Mouse (Mus musculus): ENCODE measurements at regions not wholly inside any gene's neighbourhood (a gene's known extent, or its start where the extent isn't known, plus 50 kb on each side); places are given as distances from the start of the nearest gene placed in this dataset.
"Not testable (repeated sequence)": the region's sequence is repeated elsewhere in the genome, so short reads cannot be mapped to it uniquely, and the experiment has no call there.

DNA sequence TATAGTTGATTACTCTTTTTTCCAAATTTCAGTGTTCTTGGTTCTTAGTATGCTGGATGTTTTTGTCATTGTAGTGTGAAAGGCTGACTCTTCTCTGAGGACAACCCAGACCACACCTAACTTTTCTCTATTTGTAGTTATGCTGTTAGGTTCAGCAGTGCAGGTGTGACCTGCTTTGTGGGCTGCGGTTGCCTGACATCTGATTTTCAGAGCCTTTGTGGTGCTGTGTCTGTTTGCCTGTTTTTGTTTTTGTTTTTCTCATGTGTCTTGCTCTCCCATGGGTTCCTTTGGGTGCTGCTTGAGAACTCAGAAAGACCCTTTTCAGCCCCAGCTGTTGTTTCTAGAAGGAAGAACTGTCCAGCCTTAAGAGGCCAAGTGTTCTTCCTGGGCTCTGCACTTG is 52.0 kb upstream of the Trpm1 start:
- no peak for DNase-seq (ENCODE audit: low read depth, low spot score)

DNA sequence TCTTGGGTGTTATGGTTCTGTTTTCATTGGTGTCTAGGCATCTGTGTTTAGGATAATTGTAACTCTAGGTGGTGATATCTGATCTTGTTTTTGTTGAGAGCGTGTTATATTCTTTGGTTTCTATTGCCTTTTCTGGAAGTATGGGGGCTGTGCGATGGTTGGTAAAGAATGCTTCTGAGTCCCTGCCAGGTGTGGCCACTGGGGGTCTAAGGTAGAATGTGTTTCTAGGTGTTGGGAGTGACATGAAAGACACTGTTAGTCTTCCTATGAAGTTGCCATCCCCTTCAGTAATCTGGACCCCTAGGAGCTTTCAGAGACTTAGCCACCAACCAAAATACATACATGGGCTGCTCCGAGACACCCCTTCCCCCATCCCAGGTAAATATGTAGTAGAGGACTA is 54.0 kb upstream of the Trpm1 start:
- DNase-seq (ENCODE audit: low read depth, low spot score), result no peak

DNA sequence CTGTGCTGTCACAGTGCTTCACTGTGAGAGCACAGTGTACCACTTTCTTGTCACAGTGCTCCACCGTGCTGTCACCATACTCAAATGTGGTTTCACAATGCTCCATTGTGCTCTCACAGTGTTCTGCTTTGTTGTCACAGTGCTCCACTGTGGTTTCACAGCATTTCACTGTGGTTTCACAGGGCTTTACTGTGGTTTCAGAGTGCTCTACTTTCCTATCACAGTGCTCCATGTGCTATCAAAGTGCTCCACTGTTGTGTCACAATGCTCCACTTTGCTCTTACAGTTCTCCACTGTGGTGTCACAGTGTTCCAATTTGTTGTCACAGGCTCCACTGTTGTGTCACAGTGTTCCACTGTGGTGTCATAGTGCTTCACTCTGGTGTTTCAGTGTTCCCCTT is 63.6 kb upstream of the Trpm1 start:
- DNase-seq (ENCODE audit: low read depth, low spot score), result no peak

DNA sequence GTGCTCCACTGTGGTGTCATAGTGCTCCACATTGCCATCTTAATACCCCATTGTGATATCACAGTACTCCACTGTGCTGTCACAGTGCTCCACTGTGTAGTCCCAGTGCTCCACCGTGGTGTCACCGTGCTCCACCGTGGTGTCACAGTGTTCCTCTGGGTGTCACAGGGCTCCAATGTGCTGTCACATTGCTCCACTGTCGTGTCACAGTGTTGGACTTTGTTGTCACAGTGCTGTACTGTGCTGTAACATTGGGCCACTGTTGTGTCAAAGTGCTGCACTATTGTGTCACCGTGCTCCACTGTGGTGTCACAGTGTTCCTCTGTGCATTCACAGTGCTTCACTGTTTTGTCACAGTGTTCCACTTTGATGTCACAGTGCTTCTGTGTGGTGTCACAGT is 64.6 kb upstream of the Trpm1 start:
- no peak for DNase-seq (ENCODE audit: low read depth, low spot score)

DNA sequence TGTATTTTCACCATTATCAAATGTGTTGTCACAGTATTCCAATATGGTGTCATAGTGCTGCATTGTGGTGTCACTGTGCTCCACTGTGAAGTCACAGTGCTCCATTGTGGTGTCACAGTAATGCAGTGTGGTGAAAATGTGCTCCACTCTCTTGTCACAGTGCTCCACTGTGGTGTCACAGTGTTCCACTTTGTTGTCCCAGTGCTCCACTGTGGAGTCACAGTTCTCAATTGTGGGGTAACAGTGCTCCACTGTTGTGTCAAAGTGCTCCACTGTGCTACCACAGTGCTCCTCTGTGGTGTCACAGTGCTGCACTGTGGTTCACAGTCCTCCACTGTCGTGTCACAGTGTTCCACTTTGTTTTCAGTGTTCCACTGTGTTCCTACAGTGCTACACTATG is 69.7 kb upstream of the Trpm1 start:
- DNase-seq (ENCODE audit: low read depth, low spot score), result not testable (repeated sequence)

DNA sequence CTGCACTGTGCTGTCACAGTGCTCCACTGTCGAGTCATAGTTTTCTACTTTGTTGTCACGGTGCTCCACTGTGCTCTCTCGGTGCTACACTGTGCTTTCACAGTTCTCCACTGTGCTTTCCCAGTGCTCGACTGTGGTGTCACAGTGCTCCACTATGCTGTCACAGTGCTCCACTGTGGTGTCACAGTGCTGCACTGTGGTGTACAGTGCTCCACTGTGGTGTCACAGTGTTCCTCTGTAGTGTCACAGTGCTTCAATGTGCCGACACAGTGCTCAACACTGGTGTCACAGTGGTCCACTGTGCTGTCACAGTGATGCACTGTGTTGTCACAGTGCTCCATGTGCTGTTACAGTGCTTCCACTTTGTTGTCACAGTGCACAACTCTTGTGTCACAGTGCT is 71.0 kb upstream of the Trpm1 start:
- no peak for DNase-seq (ENCODE audit: low read depth, low spot score)

DNA sequence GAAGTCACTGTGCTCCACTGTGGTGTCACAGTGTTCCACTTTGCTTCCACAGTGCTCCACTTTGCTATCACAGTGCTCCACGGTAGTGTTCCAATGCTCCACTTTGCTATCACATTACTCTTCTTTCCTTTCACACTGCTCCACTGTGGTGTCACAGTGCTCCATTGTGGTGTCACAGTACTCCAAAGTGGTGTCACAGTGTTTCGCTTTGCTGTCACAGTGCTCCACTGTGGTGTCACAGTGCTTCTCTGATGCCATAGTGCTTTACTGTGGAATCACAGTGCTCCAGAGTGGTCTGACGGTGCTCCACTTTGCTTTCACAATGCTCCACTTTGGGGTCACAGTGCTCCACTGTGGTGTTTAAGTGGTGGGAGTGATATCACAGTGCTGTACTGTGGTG is 71.4 kb upstream of the Trpm1 start:
- no peak for DNase-seq (ENCODE audit: low read depth, low spot score)

DNA sequence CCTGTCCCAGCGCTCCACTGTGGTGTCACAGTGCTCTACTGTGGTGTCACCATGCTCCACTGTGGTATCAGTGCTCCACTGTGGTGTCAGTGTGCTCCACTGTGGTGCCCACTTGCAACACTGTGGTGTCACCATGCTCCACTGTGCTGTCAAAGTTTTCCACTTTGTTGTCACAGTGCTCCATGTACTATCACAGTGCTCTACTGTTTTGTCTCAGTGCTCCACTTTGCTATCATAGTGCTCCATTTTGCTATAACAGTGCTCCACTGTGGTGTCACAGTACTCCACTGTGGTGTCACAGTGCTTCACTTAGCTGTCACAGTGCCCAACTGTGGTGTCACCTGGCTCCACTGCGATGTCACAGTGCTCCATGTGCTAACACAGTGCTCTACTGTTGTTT is 72.0 kb upstream of the Trpm1 start:
- DNase-seq (ENCODE audit: low read depth, low spot score), result no peak

DNA sequence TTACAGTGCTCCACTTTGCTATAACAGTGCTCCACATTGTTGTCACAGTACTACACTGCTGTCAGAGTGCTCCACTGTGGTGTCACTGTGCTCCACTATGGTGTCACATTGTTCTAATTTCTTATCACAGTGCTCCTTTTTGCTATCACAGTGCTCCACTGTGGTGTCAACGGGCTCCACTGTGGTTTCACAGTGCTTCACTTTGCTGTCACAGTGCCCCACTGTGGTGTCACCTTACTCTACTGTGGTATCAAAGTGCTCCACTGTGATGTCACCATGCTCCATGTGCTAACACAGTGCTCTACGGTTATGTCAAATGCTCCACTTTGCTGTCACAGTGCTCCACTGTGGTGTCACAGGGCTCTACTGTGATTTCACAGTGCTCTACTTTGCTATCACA is 72.6 kb upstream of the Trpm1 start:
- no peak for DNase-seq (ENCODE audit: low read depth, low spot score)

DNA sequence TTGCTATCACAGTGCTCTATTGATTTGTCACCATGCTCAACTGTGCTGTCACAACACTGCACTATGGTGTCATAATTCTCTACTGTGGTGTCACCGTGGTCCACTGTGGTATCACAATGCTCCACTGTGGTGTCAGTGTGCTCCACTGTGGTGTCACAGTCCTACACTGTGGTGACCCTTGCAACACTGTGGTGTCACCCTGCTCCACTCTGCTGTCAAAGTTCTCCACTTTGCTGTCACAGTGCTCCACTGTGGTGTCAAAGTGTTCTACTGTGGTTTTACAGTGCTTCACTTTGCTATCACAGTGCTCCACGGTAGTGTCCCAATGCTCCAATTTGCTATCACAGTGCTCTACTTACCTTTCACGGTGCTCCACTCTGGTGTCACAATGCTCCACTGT is 74.3 kb upstream of the Trpm1 start:
- DNase-seq (ENCODE audit: low read depth, low spot score), result no peak

DNA sequence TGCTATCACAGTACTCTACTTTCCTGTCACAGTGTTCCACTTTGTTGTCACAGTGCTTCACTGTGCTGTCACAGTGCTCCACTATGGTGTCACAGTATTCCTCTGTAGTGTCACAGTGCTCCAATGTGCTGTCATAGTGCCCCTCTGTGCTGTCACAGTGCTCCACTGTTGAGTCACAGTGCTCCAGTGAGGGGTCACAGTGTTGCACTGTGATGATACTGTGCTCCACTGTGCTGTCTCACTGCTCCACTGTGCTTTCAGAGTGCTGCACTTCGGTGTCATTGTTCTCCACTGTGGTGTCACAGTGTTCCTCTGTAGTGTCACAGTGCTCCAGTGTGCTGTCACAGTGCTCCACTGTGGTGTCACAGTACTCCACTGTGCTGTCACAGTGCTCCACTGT is 75.0 kb upstream of the Trpm1 start:
- no peak for DNase-seq (ENCODE audit: low read depth, low spot score)

DNA sequence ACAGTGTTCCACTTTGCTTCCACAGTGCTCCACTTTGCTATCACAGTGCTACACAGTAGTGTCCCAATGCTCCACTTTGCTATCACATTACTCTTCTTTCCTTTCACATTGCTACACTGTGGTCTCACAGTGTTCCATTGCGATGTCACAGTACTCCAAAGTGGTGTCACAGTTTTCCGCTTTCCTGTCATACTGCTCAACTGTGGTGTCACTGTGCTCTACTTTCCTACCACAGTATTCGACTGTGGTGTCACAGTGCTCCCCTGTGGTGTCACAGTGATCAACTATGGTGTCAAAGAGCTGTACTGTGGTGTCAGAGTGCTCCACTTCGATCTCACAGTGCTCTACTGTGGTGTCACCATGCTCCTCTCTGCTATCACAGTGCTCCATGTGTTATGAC is 76.1 kb upstream of the Trpm1 start:
- DNase-seq (ENCODE audit: low read depth, low spot score), result no peak

DNA sequence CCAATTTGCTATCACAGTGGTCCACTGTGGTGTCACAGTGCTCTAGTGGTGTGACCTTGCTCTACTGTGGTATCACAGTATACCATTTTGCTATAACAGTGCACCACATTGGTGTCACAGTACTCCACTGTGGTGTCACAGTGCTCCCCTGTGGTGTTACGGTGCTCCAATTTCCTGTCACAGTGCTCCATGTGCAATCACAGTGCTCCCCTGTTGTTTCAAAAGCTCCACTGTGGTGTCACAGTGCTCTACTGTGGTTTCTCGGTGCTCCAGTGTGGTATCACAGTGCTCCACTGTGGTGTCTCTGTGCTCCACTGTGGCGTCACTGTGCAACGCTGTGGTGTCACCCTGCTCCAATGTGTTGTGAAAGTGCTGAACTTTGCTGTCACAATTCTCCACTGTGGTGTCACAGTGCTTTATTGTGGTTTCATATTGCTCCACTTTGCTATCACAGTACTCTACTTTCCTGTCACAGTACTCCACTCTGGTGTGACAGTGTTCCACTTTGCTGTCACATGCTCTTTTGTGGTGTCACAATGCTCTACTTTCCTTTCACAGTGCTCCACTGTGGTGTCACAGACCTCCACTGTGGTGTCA is 76.8 kb upstream of the Trpm1 start:
- DNase-seq (ENCODE audit: low read depth, low spot score), result no peak

DNA sequence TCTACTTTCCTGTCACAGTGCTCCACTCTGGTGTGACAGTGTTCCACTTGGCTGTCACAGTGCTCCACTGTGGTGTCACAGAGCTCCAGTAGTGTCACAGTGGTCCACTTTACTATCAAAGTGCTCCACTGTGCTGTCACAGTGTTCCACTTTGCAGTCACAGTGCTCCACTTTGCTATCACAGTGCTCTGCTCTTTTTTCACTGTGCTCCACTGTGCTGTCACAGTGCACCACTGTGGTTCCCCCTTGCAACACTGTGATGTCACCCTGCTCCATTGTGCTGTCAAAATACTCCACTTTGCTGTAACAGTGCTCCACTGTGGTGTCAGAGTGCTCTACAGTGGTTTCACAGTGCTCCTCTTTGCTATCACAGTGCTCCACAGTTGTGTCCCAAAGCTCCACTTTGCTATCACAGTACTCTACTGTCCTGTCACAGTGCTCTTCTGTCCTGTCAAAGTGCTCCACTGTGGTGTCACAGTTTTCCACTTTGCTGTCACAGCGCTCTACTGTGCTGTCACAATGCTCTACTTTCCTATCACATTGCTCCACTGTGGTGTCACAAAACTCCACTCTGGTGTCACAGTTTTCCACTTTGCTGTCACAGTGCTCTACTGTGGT is 77.8 kb upstream of the Trpm1 start:
- DNase-seq (ENCODE audit: low read depth, low spot score), result no peak

DNA sequence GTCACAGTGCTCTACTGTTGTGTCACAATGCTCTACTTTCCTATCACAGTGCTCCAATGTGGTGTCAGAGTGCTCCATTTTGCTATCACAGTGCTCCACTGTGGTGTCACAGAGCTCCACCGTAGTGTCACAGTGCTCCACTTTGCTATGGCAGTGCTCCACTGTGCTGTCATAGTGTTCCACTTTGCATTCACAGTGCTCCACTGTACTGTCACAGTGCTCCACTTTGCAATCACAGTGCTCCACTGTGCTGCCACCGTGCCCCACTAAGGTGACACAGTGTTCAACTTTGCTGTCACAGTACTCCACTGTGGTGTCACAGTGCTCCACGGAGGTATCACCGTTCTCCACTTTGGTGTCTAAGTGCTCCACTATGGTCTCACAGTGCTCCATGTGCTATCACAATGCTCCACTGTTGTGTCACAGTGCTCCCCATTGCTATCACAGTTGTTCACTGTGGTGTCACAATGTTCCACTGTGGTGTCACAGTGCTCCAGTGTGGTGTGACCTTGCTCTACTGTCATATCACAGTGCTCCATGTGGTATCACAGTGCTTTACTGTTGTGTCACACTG is 78.9 kb upstream of the Trpm1 start:
- DNase-seq (ENCODE audit: low read depth, low spot score), result no peak

DNA sequence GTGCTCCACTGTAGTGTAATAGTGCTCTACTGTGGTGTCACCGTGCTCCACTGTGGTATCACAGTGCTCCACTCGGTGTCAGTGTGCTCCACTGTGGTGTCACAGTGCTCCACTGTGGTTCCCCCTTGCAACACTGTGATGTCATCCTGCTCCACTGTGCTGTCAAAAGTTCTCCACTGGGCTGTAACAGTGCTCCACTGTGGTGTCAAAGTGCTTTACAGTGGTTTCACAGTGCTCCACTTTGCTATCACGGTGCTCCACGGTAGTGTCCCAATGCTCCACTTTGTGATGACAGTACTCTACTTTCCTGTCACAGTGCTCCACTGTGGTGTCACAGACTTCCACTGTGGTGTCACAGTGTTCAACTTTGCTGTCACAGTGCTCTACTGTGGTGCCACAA is 79.4 kb upstream of the Trpm1 start:
- DNase-seq (ENCODE audit: low read depth, low spot score), result no peak

DNA sequence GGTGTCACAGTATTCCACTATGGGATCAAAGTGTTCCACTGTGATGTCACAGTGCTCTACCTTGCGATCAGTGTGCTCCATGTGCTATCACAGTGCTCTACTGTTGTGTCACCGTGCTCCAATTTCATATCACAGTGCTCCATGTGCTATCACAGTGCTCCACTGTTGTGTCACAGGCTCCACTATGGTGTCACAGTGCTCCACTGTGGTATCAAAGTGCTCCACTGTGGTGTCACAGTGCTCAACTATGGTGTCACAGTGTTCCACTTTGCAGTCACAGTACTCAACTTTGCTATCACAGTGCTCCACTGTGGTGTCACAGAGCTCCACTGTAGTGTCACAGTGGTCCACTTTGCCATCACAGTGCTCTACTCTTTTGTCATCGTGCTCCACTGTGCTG is 79.9 kb upstream of the Trpm1 start:
- no peak for DNase-seq (ENCODE audit: low read depth, low spot score)

DNA sequence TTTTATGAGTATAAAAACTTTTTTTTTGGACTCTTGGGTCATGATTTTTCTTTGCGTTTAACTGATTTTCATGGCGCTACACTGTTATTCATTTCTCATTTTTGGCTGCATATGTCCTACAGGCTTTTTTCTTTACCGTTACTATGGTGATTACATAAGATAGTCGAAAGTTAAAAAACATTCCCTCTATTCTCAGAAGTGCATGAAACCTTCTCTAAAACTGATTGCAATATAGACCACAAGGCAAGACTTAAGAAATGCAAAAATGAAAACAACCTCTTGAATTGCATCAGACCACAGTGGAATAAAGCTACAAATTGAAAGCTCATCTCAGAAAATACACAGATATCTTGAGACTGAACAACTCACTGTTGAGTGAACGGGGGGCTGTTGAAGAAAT is 82.7 kb upstream of the Trpm1 start:
- DNase-seq (ENCODE audit: low read depth, low spot score), result no peak

DNA sequence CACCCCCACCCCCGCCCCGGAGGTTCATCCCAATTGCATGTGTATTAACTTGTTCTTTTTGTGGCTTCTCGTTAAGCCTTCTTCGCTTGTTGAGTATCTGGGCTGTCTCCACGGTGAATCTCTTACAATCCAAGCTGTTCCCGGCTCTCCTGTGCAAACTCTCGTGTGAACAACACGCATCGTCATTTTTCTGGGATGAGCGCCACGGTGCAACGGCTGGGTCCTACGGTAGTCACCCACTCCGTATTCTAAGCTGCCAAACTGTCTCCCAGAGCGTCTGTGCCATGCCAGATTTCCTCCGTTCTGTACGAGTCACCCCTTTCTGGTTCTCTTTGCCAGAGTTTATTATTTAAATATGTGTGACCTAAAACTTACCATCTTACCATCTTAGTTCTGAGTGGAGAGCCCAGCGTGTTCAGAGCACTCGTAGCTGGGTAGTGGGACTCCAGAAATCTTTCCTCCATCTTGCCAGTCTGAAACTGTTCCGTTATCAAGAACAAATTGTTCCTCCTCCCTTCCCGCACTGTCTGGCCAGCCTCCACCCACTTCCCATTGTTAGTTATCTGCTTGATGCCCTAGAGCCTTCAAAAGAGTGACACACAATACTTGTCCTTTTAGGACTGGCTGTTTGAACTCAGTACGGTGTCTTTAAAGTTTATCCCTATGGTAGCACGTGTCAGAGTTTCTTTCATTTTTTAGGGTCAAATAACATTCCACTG is 87.9 kb upstream of the Trpm1 start:
- no peak for DNase-seq (ENCODE audit: low read depth, low spot score)

DNA sequence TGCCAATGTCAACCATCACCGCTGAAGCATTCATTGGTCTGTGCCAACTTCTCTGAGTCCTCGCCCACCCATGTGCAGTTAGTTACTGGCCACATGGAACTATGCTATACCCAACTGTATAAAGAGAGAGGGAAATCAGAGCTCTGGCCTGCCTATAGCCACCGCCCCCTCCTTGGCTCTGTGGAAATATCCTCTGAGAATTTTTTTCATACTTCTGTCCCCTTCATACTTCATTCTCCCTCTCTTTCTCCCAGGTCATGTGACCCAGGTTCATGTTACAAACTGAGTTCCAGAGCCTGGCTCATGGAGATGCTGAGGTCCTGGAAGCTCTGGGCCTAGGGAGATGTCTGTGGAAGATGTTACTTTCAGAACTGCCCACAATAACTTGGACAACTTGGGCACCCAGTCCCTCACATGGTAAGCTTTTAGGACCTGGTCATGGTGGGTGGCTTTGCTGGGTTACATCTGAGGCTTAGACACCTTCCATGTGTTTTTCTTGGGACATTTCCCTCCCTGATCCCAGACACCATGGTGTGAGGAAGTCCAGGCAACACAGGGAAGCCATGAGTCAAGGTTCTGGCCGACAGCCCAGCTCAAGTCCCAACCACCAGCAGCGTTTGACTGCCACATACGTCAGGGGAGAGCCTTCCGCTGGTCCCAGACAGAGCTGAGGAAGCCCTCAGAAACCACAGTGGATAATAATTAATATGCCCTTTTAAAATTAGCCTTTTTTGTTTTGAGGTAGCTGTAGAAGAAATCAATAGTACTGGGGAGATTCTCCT is 89.0 kb upstream of the Trpm1 start:
- no peak for DNase-seq (ENCODE audit: low read depth, low spot score)

DNA sequence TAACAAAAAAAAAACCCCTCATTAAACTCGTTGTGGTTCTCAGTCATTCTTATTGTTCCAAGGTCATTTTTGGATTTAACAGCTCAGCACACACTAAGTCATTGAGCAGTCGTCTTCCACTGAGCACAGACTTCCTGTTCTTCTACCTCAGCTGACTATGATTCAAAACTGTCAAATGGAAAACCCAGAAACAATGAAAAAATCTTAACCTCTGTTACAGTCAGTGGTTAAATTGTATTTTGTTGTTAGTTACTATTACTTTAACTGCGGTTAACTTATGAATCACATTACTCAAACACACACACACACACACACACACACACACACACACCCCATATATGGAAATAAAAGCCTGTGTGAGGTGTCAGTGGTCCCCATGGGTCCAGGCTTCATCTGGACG is 92.5 kb upstream of the Trpm1 start:
- no peak for DNase-seq (ENCODE audit: low read depth, low spot score)

DNA sequence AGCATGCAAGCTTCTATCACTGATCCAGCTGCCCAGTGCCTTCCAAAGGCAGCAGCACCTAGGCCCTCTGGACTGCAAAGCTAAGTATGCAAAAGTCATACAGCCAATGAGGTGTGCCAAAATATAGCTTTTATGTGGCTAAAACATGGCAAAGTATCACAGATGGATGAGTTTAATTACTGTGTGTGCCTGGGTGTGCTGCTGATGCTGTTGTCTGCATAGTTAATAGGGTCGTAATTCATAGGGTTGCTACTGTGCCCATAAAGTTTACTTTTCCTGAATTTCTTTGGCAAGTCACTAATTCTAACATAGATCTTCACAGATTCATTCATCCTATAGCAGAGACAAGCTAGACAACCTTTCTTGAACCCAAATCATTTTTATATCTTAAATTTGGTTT is 93.1 kb upstream of the Trpm1 start:
- no peak for DNase-seq (ENCODE audit: low read depth, low spot score)
